Mouse (Mus musculus): ENCODE data around the gene Foxg1. TPM values are rescaled to one million over a fixed set of nuclear protein-coding genes. Genes with fewer than 3 reads are reported as not detected.

Gene Foxg1
- polyA plus RNA-seq, 1 experiment from 2014 or later: not detected

DNA sequence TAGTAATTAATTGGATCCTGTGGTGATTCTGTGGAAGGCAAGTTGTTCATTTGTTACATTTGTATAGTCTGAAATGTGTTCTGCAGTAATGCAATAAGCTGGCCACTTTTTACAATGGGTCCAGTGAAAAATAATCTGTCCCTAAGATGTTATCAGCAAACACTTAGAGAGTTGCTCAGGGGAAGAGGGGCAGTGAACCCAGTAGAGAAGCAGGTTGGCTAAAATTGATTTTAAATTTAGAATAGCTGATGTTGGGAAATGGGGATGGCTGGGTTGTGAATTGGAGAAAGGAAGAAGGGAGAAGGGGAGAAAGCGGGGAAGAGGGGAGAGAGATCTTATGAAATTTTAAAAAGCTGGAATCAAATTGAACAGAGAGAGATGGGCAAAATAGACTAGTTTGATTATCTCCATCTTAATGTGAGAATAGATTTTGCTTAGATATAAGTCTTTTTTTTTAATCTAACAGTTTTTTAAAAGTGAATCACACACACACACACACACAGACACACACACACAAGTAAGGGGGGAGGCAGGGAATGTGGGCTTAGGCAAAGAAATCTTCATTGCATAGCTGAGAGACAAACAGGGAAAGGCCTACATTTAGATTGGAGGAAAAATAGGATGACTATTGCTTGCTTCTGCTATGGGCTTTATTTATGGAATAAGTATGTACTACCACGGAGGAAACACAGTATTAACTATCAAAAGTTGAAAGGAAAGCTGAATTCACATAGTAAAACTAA is 5.6 kb downstream of the Foxg1 start:
- Histone ChIP-seq H3K9ac (replicated peaks) (no peak overlapping the region), H3K36me3 (no peaks in the 10 kb centered on the region), H3K4me2 (no peak overlapping the region), H3K27ac (no peak overlapping the region), H3K4me3 (replicated peaks) (no peak overlapping the region), H3K4me1 (replicated peaks) (peaks cover 10% of the 10 kb centered on the region), H3K27me3 (peaks cover 69% of the 10 kb centered on the region), H3K9me3 (no peaks in the 10 kb centered on the region)
- WGBS: 10% methylated on average over 2 of the region's 2 CpGs
- ATAC-seq (ENCODE audit: insufficient number of reproducible peaks, insufficient read depth, low FRiP score, low TSS enrichment, low read depth): no peak

DNA sequence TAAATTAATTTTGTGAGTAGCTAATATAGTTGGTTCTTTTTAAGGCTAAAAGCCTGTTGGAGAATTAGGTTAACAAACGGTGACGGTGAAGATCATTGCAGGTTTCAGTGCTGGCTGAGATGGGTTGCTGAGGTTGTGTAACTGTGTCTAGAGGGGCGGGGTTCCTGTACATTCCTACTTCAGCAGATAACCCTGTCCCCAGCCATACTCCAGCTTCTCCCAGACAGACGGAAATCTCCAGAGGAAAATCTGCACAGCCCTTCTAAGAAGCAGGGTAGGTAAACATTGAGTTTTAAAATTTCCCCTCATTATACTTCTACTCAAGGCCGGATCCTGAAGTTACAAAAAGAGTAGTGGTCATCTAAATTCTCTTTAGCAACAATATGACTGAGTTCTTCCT is 7.2 kb downstream of the Foxg1 start:
- no peak for ATAC-seq (ENCODE audit: insufficient number of reproducible peaks, insufficient read depth, low FRiP score, low TSS enrichment, low read depth)
- H3K4me3 ChIP-seq (replicated peaks): no peak overlapping the region
- no peak overlapping the region for H3K27ac ChIP-seq
- no peaks in the 10 kb centered on the region for H3K9me3 ChIP-seq
- H3K27me3 ChIP-seq: peaks cover 63% of the 10 kb centered on the region
- H3K36me3 ChIP-seq: no peaks in the 10 kb centered on the region
- H3K9ac ChIP-seq (replicated peaks): no peak overlapping the region
- no peak overlapping the region for H3K4me2 ChIP-seq
- 1% methylated on average over 5 of the region's 5 CpGs for WGBS
- 0 out of 2 replicates have a peak, but pooled peaks cover 4% of the 10 kb centered on the region for H3K4me1 ChIP-seq (replicated peaks)

DNA sequence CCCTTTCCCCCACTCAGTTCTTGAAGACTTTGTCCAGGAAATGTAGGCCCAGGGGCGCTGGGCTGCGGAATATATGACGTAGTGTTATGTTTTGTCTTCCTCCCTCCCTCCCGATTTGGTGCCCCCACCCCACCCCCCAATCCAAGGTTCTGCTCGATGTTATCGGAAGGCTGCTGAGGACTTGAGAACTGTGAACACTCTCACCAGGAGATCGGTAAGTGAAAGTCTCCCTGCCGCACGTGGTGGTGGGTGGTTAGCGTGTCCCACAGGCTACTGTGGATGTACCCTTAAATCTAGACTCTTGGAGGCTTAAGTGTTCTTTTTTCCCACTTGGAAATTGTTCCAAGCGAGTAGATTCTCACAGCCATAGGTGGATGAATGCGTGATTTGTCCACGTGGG is 7.8 kb downstream of the Foxg1 start:
- Histone ChIP-seq H3K4me2 (no peak overlapping the region), H3K9ac (replicated peaks) (no peak overlapping the region), H3K9me3 (no peaks in the 10 kb centered on the region), H3K27me3 (peaks cover 63% of the 10 kb centered on the region), H3K36me3 (no peaks in the 10 kb centered on the region), H3K4me1 (replicated peaks) (0 out of 2 replicates have a peak, but pooled peaks cover 4% of the 10 kb centered on the region), H3K27ac (no peak overlapping the region), H3K4me3 (replicated peaks) (no peak overlapping the region)
- ATAC-seq (ENCODE audit: insufficient number of reproducible peaks, insufficient read depth, low FRiP score, low TSS enrichment, low read depth): no peak
- WGBS: under 1% methylated on average over 13 of the region's 13 CpGs

DNA sequence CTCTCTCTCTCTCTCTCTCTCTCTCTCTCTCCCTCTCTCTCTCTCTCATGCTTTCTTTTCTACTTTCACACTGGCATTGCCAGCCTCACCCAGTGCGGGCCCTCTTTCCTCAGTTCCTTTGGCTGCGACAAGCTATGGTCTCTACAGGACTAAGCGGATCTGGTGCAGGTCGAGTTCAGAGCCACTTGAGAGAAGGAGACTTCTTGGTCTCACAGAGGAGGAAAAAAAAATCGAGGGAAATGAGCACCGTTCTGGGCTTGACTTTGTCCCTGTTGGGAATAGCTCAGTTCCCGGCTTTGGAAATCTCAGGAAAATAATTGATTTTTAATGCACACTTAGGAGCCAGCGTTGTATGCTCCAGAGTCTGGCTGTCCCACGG is 8.5 kb downstream of the Foxg1 start:
- H3K27ac ChIP-seq: no peak overlapping the region
- H3K4me2 ChIP-seq: peak overlapping the region; percentile 35
- peak overlapping the region; percentile 24 for H3K4me3 ChIP-seq (replicated peaks)
- H3K9me3 ChIP-seq: no peaks in the 10 kb centered on the region
- 0 out of 2 replicates have a peak, but pooled peaks have one; percentile 6 for ATAC-seq (ENCODE audit: insufficient number of reproducible peaks, insufficient read depth, low FRiP score, low TSS enrichment, low read depth)
- no peaks in the 10 kb centered on the region for H3K36me3 ChIP-seq
- 1% methylated on average over 9 of the region's 9 CpGs for WGBS
- H3K4me1 ChIP-seq (replicated peaks): 0 out of 2 replicates have a peak, but pooled peaks cover 4% of the 10 kb centered on the region
- H3K9ac ChIP-seq (replicated peaks): no peak overlapping the region
- peaks cover 58% of the 10 kb centered on the region for H3K27me3 ChIP-seq

DNA sequence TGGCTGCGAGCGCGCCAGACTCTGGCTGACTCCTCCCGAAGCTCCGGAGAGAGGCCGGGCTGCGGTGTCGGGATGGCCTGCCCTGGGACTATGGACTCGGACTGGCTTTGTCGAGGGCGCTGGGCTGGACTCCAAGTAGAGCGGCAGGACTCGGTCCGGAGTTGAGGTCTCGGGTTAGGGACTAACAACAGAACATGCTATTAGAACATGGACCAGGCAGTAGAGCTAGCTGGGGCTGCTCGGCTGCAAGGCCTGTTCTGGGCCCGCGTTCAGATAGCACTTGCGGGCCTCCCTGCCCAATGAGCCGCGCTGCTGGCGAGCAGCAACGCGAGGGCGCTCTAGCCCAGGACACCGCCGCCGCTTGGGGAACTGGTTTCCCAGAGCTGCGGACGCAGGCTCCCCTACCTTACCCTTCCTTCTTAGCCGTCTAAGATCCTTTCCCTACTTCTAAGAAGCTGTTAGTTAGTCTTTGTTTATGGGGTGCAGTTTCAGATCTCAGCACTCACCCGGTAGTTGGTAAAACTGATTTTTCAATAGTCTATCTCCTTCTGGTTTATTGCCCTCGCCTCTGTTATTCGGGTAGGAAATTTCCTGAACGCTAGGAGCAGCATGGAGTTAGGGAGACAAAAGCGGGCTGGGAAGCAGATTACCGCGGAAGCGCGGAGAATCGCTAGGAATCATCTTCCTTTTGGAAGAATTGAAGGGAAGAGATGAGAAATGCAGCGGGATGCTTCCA is 9.0 kb downstream of the Foxg1 start:
- Histone ChIP-seq H3K27me3 (peaks cover 55% of the 10 kb centered on the region), H3K9me3 (no peaks in the 10 kb centered on the region), H3K4me1 (replicated peaks) (0 out of 2 replicates have a peak, but pooled peaks cover 4% of the 10 kb centered on the region), H3K9ac (replicated peaks) (no peak overlapping the region), H3K4me2 (peak overlapping the region; percentile 35), H3K36me3 (no peaks in the 10 kb centered on the region), H3K27ac (no peak overlapping the region), H3K4me3 (replicated peaks) (peak overlapping the region; percentile 24)
- ATAC-seq (ENCODE audit: insufficient number of reproducible peaks, insufficient read depth, low FRiP score, low TSS enrichment, low read depth): peak; percentile 86
- under 1% methylated on average over 42 of the region's 42 CpGs for WGBS

DNA sequence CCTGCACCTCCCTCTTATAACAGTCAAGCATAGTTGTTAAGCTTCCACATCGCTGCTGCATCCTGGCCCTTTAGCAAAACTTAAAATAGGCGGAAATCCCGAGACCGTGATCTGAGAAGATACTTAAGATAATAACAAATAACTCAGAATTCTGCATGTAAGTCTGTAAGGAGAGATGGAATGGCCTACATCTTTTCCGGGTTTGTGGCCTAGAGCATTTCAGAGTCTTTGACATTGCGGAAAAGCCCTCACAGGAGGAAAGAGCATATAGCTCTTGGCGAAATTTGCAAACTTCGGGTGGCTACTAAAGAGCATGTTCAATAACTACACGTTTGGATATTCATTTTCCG is 9.6 kb downstream of the Foxg1 start:
- 2% methylated on average over 10 of the region's 10 CpGs for WGBS
- Histone ChIP-seq H3K9me3 (no peaks in the 10 kb centered on the region), H3K4me3 (replicated peaks) (no peak overlapping the region), H3K9ac (replicated peaks) (no peak overlapping the region), H3K36me3 (no peaks in the 10 kb centered on the region), H3K4me2 (0 out of 2 replicates have a peak overlapping the region, but pooled peaks have one; percentile 35), H3K27ac (no peak overlapping the region), H3K4me1 (replicated peaks) (0 out of 2 replicates have a peak, but pooled peaks cover 4% of the 10 kb centered on the region), H3K27me3 (peaks cover 59% of the 10 kb centered on the region)
- no peak for ATAC-seq (ENCODE audit: insufficient number of reproducible peaks, insufficient read depth, low FRiP score, low TSS enrichment, low read depth)

DNA sequence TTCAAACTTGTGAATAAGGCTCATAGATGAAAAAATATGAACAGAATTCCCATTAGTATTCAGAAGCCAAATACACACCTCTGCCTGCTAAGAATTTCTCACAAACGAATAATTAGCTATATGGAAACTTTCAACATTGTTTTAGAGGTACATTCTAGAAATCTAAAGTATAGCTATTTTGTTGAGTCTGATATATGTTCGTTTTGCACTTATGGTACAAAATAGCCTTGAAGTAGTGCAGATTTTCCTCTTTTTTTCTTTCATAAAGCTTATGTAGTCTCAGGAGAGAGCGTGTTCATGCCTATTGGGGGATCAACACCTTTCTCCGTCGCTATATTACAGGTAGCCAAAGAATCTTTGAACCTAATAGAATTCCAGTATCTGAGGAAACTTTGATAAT is 10.4 kb downstream of the Foxg1 start:
- 0 out of 2 replicates have a peak, but pooled peaks cover 4% of the 10 kb centered on the region for H3K4me1 ChIP-seq (replicated peaks)
- no peak overlapping the region for H3K9ac ChIP-seq (replicated peaks)
- H3K36me3 ChIP-seq: no peaks in the 10 kb centered on the region
- WGBS: 3% methylated on average over 5 of the region's 5 CpGs
- H3K27ac ChIP-seq: no peak overlapping the region
- H3K27me3 ChIP-seq: peaks cover 64% of the 10 kb centered on the region
- H3K4me3 ChIP-seq (replicated peaks): no peak overlapping the region
- no peaks in the 10 kb centered on the region for H3K9me3 ChIP-seq
- no peak for ATAC-seq (ENCODE audit: insufficient number of reproducible peaks, insufficient read depth, low FRiP score, low TSS enrichment, low read depth)
- H3K4me2 ChIP-seq: no peak overlapping the region

DNA sequence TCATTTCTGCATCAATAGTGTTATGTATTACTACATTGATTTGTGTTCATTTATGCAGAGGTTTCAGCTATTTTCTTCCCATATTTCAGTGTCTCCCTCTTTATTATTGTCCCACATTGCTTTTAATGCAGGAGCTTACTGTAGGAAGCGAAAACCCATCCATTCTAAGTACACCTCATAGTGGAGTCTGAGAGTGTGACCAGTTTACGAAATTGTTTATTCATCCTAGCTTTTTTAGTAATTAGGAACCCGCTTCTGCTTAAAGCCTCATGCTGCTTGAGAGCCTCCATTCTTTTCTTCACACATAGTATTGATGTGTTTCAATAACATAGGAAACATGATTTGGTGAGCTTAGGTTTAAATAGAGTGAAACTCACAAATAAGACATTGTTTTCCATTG is 11.2 kb downstream of the Foxg1 start:
- Histone ChIP-seq H3K27ac (no peak overlapping the region), H3K9ac (replicated peaks) (no peak overlapping the region), H3K36me3 (no peaks in the 10 kb centered on the region), H3K27me3 (peaks cover 66% of the 10 kb centered on the region), H3K4me3 (replicated peaks) (no peak overlapping the region), H3K4me1 (replicated peaks) (0 out of 2 replicates have a peak, but pooled peaks cover 4% of the 10 kb centered on the region), H3K9me3 (no peaks in the 10 kb centered on the region), H3K4me2 (no peak overlapping the region)
- ATAC-seq (ENCODE audit: insufficient number of reproducible peaks, insufficient read depth, low FRiP score, low TSS enrichment, low read depth): no peak
- WGBS: 9% methylated on average over 3 of the region's 3 CpGs

DNA sequence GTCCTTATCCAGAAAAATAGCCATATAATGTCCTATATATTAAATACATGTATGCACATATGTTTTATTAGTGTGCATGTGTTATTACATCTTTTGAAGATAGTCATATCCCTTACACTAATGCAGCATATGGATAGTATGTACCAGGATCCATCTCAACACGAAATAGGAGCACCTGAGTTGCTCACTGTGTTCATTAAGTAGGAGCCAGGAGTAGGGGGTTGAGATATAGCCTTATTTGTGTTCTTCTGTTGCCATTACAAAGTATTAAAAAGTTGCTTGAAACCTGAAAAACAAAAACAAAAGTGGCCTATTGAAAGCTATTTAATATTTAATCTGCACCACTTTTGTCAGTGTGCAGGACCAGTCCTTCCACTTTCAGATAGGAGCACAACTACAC is 11.7 kb downstream of the Foxg1 start:
- no peak for ATAC-seq (ENCODE audit: insufficient number of reproducible peaks, insufficient read depth, low FRiP score, low TSS enrichment, low read depth)
- no peak overlapping the region for H3K27ac ChIP-seq
- H3K9me3 ChIP-seq: no peaks in the 10 kb centered on the region
- peaks cover 68% of the 10 kb centered on the region for H3K27me3 ChIP-seq
- 2% methylated on average over 1 of the region's 1 CpGs for WGBS
- 0 out of 2 replicates have a peak, but pooled peaks cover 4% of the 10 kb centered on the region for H3K4me1 ChIP-seq (replicated peaks)
- H3K36me3 ChIP-seq: no peaks in the 10 kb centered on the region
- no peak overlapping the region for H3K4me2 ChIP-seq
- no peak overlapping the region for H3K4me3 ChIP-seq (replicated peaks)
- H3K9ac ChIP-seq (replicated peaks): no peak overlapping the region

DNA sequence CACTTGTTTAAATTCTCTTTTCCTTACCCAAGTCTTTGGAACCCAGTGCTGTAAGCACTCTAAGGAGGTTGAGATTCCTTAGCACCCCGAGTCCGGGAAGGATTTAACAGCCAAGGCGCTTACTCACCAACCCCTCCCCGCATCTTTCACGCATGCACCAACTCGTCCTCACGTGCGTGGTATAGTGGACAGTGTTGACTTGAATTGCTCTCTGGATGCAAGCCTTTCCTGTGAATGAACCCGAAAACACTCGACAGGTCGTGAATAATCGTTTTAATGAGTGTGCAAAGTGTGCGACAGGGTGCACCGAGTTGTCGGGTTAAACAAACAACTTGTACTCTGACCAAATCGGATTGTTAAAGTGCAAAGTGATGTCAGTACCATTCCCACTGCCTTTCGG is 12.4 kb downstream of the Foxg1 start:
- Histone ChIP-seq H3K4me1 (replicated peaks) (0 out of 2 replicates have a peak, but pooled peaks cover 4% of the 10 kb centered on the region), H3K4me2 (no peak overlapping the region), H3K9me3 (no peaks in the 10 kb centered on the region), H3K27ac (no peak overlapping the region), H3K9ac (replicated peaks) (no peak overlapping the region), H3K27me3 (peaks cover 66% of the 10 kb centered on the region), H3K4me3 (replicated peaks) (no peak overlapping the region), H3K36me3 (no peaks in the 10 kb centered on the region)
- under 1% methylated on average over 17 of the region's 17 CpGs for WGBS
- ATAC-seq (ENCODE audit: insufficient number of reproducible peaks, insufficient read depth, low FRiP score, low TSS enrichment, low read depth): no peak

DNA sequence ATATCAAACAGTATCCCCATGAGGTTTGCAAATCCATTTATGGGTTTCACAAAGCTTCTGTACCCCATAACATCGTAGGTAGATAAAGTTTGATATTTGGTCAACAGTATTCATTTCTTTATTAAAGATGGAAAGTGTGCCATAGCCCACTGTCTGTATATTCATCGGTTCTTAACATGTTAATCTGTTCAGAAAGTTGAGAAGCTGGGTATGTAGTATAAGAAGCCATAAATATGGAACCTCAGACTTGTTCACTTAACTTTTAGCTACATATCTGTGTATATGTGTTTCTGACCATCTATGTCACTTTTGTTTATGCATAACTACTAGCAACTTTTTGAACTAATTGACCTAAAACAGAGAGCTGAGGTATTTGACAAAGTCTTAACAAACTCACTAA is 13.5 kb downstream of the Foxg1 start:
- no peak for ATAC-seq (ENCODE audit: insufficient number of reproducible peaks, insufficient read depth, low FRiP score, low TSS enrichment, low read depth)
- H3K4me1 ChIP-seq (replicated peaks): 0 out of 2 replicates have a peak, but pooled peaks cover 4% of the 10 kb centered on the region
- 20% methylated on average over 2 of the region's 2 CpGs for WGBS
- H3K9me3 ChIP-seq: no peaks in the 10 kb centered on the region
- peaks cover 68% of the 10 kb centered on the region for H3K27me3 ChIP-seq
- no peak overlapping the region for H3K4me3 ChIP-seq (replicated peaks)
- no peak overlapping the region for H3K9ac ChIP-seq (replicated peaks)
- H3K27ac ChIP-seq: no peak overlapping the region
- H3K36me3 ChIP-seq: no peaks in the 10 kb centered on the region
- no peak overlapping the region for H3K4me2 ChIP-seq

All from limb, embryonic 12.5 days (tissue).